Mouse (Mus musculus) forebrain, embryonic 10.5 days (tissue): ENCODE data around the gene Gm6525. TPM values are rescaled to one million over a fixed set of nuclear protein-coding genes. Genes with fewer than 3 reads are reported as not detected.

ENCODE experiments used
- DNase-seq: peaks from one replicate; pipeline ENCODE4 v3.0.0-alpha.2; 2017; ENCODE audit warnings: low spot score; ENCODE audit errors: extremely low spot score
- H3K27ac ChIP-seq: fragments of 300-500 bp; sonication (generic); 2 replicates; pipeline ENCODE4 v1.5.1; 2016; ENCODE audit warnings: mild to moderate bottlenecking
- H3K27me3 ChIP-seq: fragments of 300-500 bp; sonication (generic); 2 replicates; pipeline ENCODE4 v1.6.1; 2016; ENCODE audit warnings: mild to moderate bottlenecking; ENCODE audit not compliant: poor library complexity, severe bottlenecking
- H3K36me3 ChIP-seq: fragments of 300-500 bp; sonication (generic); replicated peaks from 2 replicates; pipeline ENCODE4 v1.6.1; 2016; ENCODE audit warnings: mild to moderate bottlenecking, moderate library complexity
- H3K4me1 ChIP-seq: fragments of 300-500 bp; sonication (generic); 2 replicates; pipeline ENCODE4 v1.6.1; 2016
- H3K4me3 ChIP-seq: fragments of 300-500 bp; sonication (generic); 2 replicates; pipeline ENCODE4 v1.5.1; 2016; ENCODE audit warnings: mild to moderate bottlenecking, moderate library complexity
- H3K9me3 ChIP-seq: fragments of 300-500 bp; sonication (generic); 2 replicates; pipeline ENCODE4 v1.6.1; 2016; ENCODE audit warnings: mild to moderate bottlenecking, moderate library complexity
- WGBS: fragments of 180-500 bp; shearing (Covaris S2); methylation state at CpG from one replicate; pipeline ENCODE4 v1.1.7; 2016; 5-methylcytosine and 5-hydroxymethylcytosine counted together
- polyA plus RNA-seq: library from polyadenylated mRNA; unstranded; fragments of >200 nt; fragmentation: Nextera tagmentation; extraction: Ambion mirVana; gene quantifications from 2 replicates; pipeline ENCODE4 v1.2.1, GENCODE M21; 2016

The Gm6525 gene
- polyA plus RNA-seq, 1 experiment from 2014 or later, result 0.87 TPM

GRCm38 (mm10) chr3:84177834-84178233, 3.9 kb downstream of the Gm6525 start:
- no peak overlapping the region for H3K4me3 ChIP-seq
- H3K27ac ChIP-seq, result no peak overlapping the region
- 83% methylated on average over 2 of the region's 2 CpGs for WGBS
- no peak for DNase-seq
- peaks cover 14% of the 10 kb centered on the region for H3K36me3 ChIP-seq
- no peaks in the 10 kb centered on the region for H3K27me3 ChIP-seq
- peaks cover 27% of the 10 kb centered on the region for H3K4me1 ChIP-seq
- H3K9me3 ChIP-seq, result no peaks in the 10 kb centered on the region

GRCm38 (mm10) chr3:84180304-84180703, 6.4 kb downstream of the Gm6525 start:
- DNase-seq, result no peak
- Histone ChIP-seq H3K27ac (no peak overlapping the region), H3K9me3 (peaks cover 5% of the 10 kb centered on the region; the same call in 1 of the 2 replicates), H3K36me3 (peaks cover 27% of the 10 kb centered on the region), H3K4me3 (no peak overlapping the region), H3K4me1 (peaks cover 27% of the 10 kb centered on the region), H3K27me3 (no peaks in the 10 kb centered on the region)
- 72% methylated on average over 2 of the region's 2 CpGs for WGBS

DNA sequence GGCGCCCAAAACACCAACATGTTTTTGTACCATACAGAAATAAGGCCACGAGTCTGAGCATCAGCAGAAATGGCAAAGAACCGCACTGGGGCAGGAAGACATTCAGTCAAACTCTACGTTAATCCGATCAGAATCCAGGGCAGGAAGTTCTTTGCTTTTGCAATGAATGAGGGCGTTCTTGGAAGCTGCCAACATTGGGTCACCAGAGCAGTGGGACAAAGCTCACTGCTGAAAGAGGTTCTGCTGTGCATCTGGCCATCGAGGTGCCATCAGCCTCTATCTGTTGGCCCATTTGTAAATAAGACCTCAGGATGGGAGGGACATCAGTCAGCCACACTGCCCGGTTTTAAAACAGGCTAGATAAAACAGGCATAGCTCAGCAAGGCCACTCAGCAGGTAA, 7.2 kb downstream of the Gm6525 start:
- peaks cover 22% of the 10 kb centered on the region for H3K4me1 ChIP-seq
- H3K4me3 ChIP-seq, result no peak overlapping the region
- H3K27me3 ChIP-seq, result no peaks in the 10 kb centered on the region
- WGBS, result 20% methylated on average over 8 of the region's 8 CpGs
- no peak for DNase-seq
- H3K36me3 ChIP-seq, result peaks cover 27% of the 10 kb centered on the region
- H3K9me3 ChIP-seq, result peaks cover 5% of the 10 kb centered on the region; the same call in 1 of the 2 replicates
- no peak overlapping the region for H3K27ac ChIP-seq

GRCm38 (mm10) chr3:84181717-84182116, 7.8 kb downstream of the Gm6525 start:
- Histone ChIP-seq H3K4me3 (no peak overlapping the region), H3K9me3 (peaks cover 5% of the 10 kb centered on the region; the same call in 1 of the 2 replicates), H3K36me3 (peaks cover 26% of the 10 kb centered on the region), H3K27me3 (no peaks in the 10 kb centered on the region), H3K4me1 (peaks cover 16% of the 10 kb centered on the region), H3K27ac (no peak overlapping the region)
- WGBS, result 19% methylated on average over 4 of the region's 4 CpGs
- no peak for DNase-seq

GRCm38 (mm10) chr3:84189629-84190173, 15.8 kb downstream of the Gm6525 start:
- H3K27me3 ChIP-seq, result peaks cover 43% of the 10 kb centered on the region
- H3K36me3 ChIP-seq, result peaks cover 48% of the 10 kb centered on the region
- peaks cover 27% of the 10 kb centered on the region for H3K4me1 ChIP-seq
- 0 out of 2 replicates have a peak overlapping the region, but pooled peaks have one; percentile 35 for H3K4me3 ChIP-seq
- no peak overlapping the region for H3K27ac ChIP-seq
- WGBS, result 56% methylated on average over 10 of the region's 10 CpGs
- no peak for DNase-seq
- H3K9me3 ChIP-seq, result peaks cover 10% of the 10 kb centered on the region; the same call in 1 of the 2 replicates

GRCm38 (mm10) chr3:84190513-84191061, 16.7 kb downstream of the Gm6525 start:
- peaks cover 43% of the 10 kb centered on the region for H3K36me3 ChIP-seq

DNA sequence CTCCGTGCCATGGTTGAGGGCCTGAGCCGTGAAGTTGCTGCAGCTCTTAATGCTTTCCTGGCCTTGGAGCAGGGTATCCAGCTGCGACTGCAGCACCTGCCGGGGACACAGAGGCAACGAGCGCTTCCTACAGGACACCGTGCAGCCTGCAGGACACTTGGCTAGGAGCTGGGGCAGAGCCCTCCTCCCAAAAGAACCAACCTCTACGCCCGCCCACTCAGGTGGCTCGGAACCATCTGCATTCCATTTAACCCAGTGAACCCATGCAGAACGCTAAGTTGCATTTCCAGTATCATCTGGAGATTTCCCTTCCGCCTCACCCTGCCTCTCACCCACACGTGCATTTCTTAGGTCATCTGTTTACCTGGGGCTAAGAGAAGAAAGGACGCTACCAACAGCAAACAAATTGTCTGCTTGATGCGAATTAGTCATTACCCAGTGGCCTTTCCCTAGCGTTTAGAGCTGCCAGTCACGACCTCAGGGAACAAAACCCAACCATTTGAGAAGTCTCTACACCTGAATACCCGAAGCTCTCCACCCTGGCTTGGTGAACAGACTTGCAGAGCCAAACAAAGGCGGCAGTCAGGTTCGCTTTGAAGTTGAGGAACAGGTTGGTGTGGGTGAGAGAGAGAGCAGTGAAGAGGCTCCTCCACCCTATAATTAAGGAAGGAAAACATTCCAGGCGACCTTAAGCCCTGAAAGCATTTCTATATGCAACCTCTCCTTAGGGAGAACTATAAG, 17.4 kb downstream of the Gm6525 start:
- H3K4me3 ChIP-seq, result peak overlapping the region; percentile 35
- WGBS, result 48% methylated on average over 21 of the region's 21 CpGs
- 0 out of 2 replicates have a peak, but pooled peaks cover 6% of the 10 kb centered on the region for H3K9me3 ChIP-seq
- H3K4me1 ChIP-seq, result peaks cover 27% of the 10 kb centered on the region
- H3K27ac ChIP-seq, result peak overlapping the region; percentile 58
- DNase-seq, result no peak
- H3K36me3 ChIP-seq, result peaks cover 50% of the 10 kb centered on the region
- H3K27me3 ChIP-seq, result peaks cover 43% of the 10 kb centered on the region

More at GRCm38 (mm10) chr3:84190513-84191061, 16.7 kb downstream of the Gm6525 start:
- DNase-seq, result peak; percentile 23
- WGBS, result 27% methylated on average over 41 of the region's 41 CpGs
- Histone ChIP-seq H3K27me3 (peaks cover 43% of the 10 kb centered on the region), H3K4me1 (peaks cover 27% of the 10 kb centered on the region), H3K9me3 (0 out of 2 replicates have a peak, but pooled peaks cover 6% of the 10 kb centered on the region), H3K4me3 (peak overlapping the region; percentile 35), H3K27ac (peak overlapping the region; percentile 58; the same call in 1 of the 2 replicates)

- H3K27me3 ChIP-seq, result peaks cover 43% of the 10 kb centered on the region
- H3K27ac ChIP-seq, result no peak overlapping the region
- no peak overlapping the region for H3K4me3 ChIP-seq
- WGBS, result 62% methylated on average over 4 of the region's 4 CpGs
- H3K4me1 ChIP-seq, result peaks cover 22% of the 10 kb centered on the region
- no peak for DNase-seq
- H3K9me3 ChIP-seq, result 0 out of 2 replicates have a peak, but pooled peaks cover 6% of the 10 kb centered on the region
- H3K36me3 ChIP-seq, result peaks cover 53% of the 10 kb centered on the region
These were observed 20.0 kb downstream of the Gm6525 start for GRCm38 (mm10) chr3:84193881-84194280.

DNA sequence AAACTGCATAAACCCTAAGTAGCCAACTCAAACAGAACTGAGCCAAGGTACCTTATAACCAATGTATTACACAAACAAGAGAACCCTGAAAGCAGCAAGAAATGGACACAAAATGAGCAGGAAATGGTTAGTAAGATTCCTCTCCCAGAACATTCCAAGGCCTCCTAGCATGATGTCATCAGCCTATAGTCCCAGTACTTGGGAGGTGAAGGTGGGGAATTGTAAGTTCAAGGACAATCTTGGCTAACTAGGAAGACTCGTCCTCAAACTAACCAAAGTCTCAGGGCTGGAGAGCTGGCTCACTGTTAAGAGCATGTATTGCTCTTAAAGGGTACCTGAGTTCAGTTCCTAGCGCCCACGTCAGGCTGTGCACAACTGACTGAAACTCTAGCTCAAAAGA, 24.3 kb downstream of the Gm6525 start:
- Histone ChIP-seq H3K27ac (no peak overlapping the region), H3K9me3 (no peaks in the 10 kb centered on the region), H3K27me3 (peaks cover 3% of the 10 kb centered on the region; the same call in 1 of the 2 replicates), H3K4me3 (no peak overlapping the region), H3K4me1 (peaks cover 18% of the 10 kb centered on the region), H3K36me3 (peaks cover 38% of the 10 kb centered on the region)
- WGBS, result 96% methylated on average over 3 of the region's 3 CpGs
- DNase-seq, result no peak

DNA sequence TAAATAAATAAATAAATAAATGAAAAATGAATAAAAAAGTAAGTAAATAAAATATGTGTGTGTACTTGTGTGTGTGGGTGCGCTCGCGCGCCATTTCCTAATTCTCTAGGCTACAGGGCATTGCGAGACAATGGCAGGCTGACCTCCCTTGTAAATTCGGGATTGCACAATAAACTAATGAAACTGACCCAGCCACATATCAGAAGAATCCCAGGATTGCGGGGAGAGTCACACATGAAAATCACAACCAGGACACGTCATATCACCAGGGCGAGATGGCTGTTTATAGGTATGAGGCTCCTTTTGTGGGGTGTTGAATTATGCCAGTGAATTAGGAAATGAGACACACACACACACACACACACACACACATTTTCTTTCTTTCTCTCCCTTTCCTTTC, 25.6 kb downstream of the Gm6525 start:
- H3K27me3 ChIP-seq, result no peaks in the 10 kb centered on the region
- H3K4me3 ChIP-seq, result no peak overlapping the region
- peaks cover 13% of the 10 kb centered on the region for H3K4me1 ChIP-seq
- no peak overlapping the region for H3K27ac ChIP-seq
- H3K9me3 ChIP-seq, result no peaks in the 10 kb centered on the region
- H3K36me3 ChIP-seq, result peaks cover 34% of the 10 kb centered on the region
- 95% methylated on average over 9 of the region's 9 CpGs for WGBS
- no peak for DNase-seq

DNA sequence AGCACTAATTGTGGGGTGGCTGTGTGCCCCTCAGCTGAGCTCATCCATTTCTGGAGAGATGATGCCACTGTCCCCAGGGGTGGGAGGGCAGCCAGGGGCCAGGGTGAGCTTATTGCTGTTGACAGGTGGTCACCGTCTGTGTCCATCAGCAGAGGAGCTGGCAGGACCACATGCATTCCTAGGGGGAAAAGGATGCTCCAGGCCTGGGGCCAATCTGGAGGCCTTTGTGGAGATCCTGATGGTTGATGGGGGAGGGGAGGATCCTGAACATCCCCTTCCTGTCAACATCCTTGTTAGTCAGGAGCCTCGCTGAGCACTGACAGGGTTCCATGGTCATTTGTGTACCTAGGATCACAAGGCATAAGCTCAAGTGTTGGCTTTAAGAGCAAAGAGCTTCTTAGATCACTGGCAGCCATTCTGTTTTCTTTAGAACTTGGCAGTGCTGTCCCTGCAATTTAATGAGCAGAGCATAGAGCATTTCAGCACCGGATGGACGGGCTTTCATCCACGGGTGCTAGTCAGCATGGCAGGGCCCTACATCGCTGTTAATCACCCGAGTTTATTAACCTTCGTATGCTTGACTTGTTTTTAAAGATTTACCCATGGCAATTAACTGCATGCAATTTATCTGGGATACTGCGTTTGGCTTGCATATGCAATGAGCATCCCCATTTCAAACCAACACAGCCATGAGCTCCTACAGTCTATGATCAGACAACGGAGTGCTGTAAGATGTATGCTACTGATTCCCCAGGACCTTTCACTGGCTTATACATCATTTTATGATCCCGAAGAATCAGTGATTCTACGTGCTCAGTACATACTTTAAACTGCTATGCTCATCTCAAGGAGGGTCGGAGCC, 26.9 kb downstream of the Gm6525 start:
- WGBS, result 78% methylated on average over 13 of the region's 13 CpGs
- peak overlapping the region; percentile 70; the same call in 1 of the 2 replicates for H3K27ac ChIP-seq
- DNase-seq, result no peak

DNA sequence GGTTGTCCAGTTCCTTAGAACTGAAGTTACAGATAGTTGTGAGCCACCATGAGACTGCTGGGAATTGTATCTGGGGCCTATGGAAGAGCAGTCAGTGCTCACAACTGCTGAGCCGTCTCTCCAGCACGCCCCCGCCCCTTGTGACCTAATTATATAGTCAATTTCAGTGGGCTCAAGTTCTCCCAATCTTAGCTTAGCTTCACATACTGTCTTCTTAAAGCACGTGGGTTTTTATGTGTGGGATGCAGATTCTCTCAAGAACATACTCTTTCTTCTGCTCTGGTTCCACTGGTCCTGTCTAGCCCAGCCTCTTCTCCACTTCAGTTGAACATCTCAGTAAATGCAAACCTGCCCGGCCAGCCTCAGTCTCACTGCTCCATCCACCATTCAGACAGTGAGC, 30.7 kb downstream of the Gm6525 start:
- 75% methylated on average over 5 of the region's 5 CpGs for WGBS
- Histone ChIP-seq H3K9me3 (no peaks in the 10 kb centered on the region), H3K27me3 (no peaks in the 10 kb centered on the region), H3K27ac (no peak overlapping the region), H3K4me3 (no peak overlapping the region), H3K36me3 (peaks cover 69% of the 10 kb centered on the region), H3K4me1 (peaks cover 13% of the 10 kb centered on the region)
- DNase-seq, result no peak

More for the DNA sequence above, 26.9 kb downstream of the Gm6525 start:
- Histone ChIP-seq H3K27me3 (no peaks in the 10 kb centered on the region), H3K4me1 (peaks cover 13% of the 10 kb centered on the region), H3K4me3 (no peak overlapping the region), H3K36me3 (peaks cover 45% of the 10 kb centered on the region), H3K9me3 (no peaks in the 10 kb centered on the region)
